Mouse (Mus musculus) liver, adult 2 months (tissue): ENCODE results near the gene Cdh23.

Source experiments
- CTCF ChIP-seq: fragments of 200-500 bp; IDR thresholded peaks from 2 replicates; pipeline ENCODE4 v1.5.1; 2011; ENCODE audit warnings: low read depth, low read length, control low read depth
- POLR2A ChIP-seq: fragments of 200-500 bp; IDR thresholded peaks from 2 replicates; pipeline ENCODE4 v1.6.1; 2011; ENCODE audit warnings: low read length, control low read depth; ENCODE audit not compliant: insufficient read depth; ENCODE audit errors: extremely low read depth

- TF ChIP-seq CTCF = peak; percentile 97
- no peak for TF ChIP-seq POLR2A
Observed at GRCm38 (mm10) chr10:60696975-60697374, 685 bp upstream of the Cdh23 start.
